Mouse (Mus musculus) lung, adult 2 months (tissue): ENCODE results near the gene Kcnd3. TPM values are rescaled to one million over a fixed set of nuclear protein-coding genes. Genes with fewer than 3 reads are reported as not detected.

Source experiments
- DNase-seq: peaks from one replicate; pipeline ENCODE4 v3.0.0; 2022
- H3K4me1 ChIP-seq: fragments of 200-500 bp; 2 replicates; pipeline ENCODE4 v1.6.1; 2011; ENCODE audit warnings: low read length; ENCODE audit not compliant: control insufficient read depth, insufficient read depth
- H3K4me3 ChIP-seq: fragments of 200-500 bp; replicated peaks from 2 replicates; pipeline ENCODE3; 2011; ENCODE audit warnings: low read depth, mild to moderate bottlenecking, control low read depth, low read length; ENCODE audit errors: extremely low read depth
- CTCF ChIP-seq: fragments of 200-500 bp; IDR thresholded peaks from 2 replicates; pipeline ENCODE4 v1.5.1; 2011; ENCODE audit warnings: mild to moderate bottlenecking, low read length, control low read depth; ENCODE audit not compliant: insufficient read depth
- POLR2A ChIP-seq: fragments of 200-500 bp; IDR thresholded peaks from 2 replicates; pipeline ENCODE4 v1.6.1; 2011; ENCODE audit warnings: low read depth, mild to moderate bottlenecking, control low read depth, low read length, borderline replicate concordance; ENCODE audit errors: extremely low read depth
- WGBS: fragments of 180-500 bp; shearing (Covaris S2); methylation state at CpG from one replicate; pipeline ENCODE4 v1.1.7; 2018; 5-methylcytosine and 5-hydroxymethylcytosine counted together
- polyA plus RNA-seq: library from polyadenylated mRNA; depleted of rRNA; stranded (reverse); fragments of >200 nt; gene quantifications from 2 replicates; pipeline ENCODE4 v1.2.3, GENCODE M21; 2012; rRNA removed

Kcnd3 gene
- polyA plus RNA-seq = 1.6 and 1.7 TPM in 2 replicates

GRCm38 (mm10) chr3:105451627-105452555 lies at the start of gene Kcnd3:
TSS of gene Kcnd3 (plus strand) at chr3:105452330.
- H3K4me3 ChIP-seq = peak within 1 kb of the TSS; percentile 34

GRCm38 (mm10) chr3:105402676-105403075 lies 49.5 kb upstream of the Kcnd3 start:
- no peak overlapping the region for H3K4me3 ChIP-seq
- no peak for DNase-seq
- H3K4me1 ChIP-seq = no peaks in the 10 kb centered on the region
- 37% methylated on average over 5 of the region's 5 CpGs for WGBS
- TF ChIP-seq CTCF (no peak), POLR2A (no peak)

More at GRCm38 (mm10) chr3:105451627-105452555, at the start of gene Kcnd3:
- H3K4me1 ChIP-seq = peaks cover 14% of the 10 kb centered on the region
- TF ChIP-seq POLR2A (no peak), CTCF (no peak)
- WGBS = 1% methylated on average over 68 of the region's 98 CpGs
- peak; percentile 18 for DNase-seq

- Histone ChIP-seq H3K4me3 (no peak overlapping the region), H3K4me1 (no peaks in the 10 kb centered on the region)
- 52% methylated on average over 5 of the region's 5 CpGs for WGBS
- DNase-seq = no peak
- no peak for TF ChIP-seq CTCF
- TF ChIP-seq POLR2A = no peak
Observed at GRCm38 (mm10) chr3:105403410-105404076, 48.6 kb upstream of the Kcnd3 start.

GRCm38 (mm10) chr3:105404077-105404446 lies 48.1 kb upstream of the Kcnd3 start:
- DNase-seq = no peak
- no peak for TF ChIP-seq CTCF
- TF ChIP-seq POLR2A = no peak
- WGBS = 39% methylated on average over 4 of the region's 4 CpGs

GRCm38 (mm10) chr3:105405516-105405915 lies 46.6 kb upstream of the Kcnd3 start:
- Histone ChIP-seq H3K4me1 (no peaks in the 10 kb centered on the region), H3K4me3 (no peak overlapping the region)
- no peak for TF ChIP-seq POLR2A
- no peak for TF ChIP-seq CTCF
- DNase-seq = no peak
- 78% methylated on average over 7 of the region's 7 CpGs for WGBS

More at GRCm38 (mm10) chr3:105404077-105404446, 48.1 kb upstream of the Kcnd3 start:
- Histone ChIP-seq H3K4me1 (no peaks in the 10 kb centered on the region), H3K4me3 (no peak overlapping the region)

GRCm38 (mm10) chr3:105406036-105406435 lies 46.1 kb upstream of the Kcnd3 start:
- 46% methylated on average over 7 of the region's 7 CpGs for WGBS
- no peaks in the 10 kb centered on the region for H3K4me1 ChIP-seq

GRCm38 (mm10) chr3:105408211-105408610 lies 43.9 kb upstream of the Kcnd3 start:
- 86% methylated on average over 3 of the region's 3 CpGs for WGBS

More at GRCm38 (mm10) chr3:105406036-105406435, 46.1 kb upstream of the Kcnd3 start:
- TF ChIP-seq POLR2A (no peak), CTCF (no peak)
- DNase-seq = no peak
- no peak overlapping the region for H3K4me3 ChIP-seq

GRCm38 (mm10) chr3:105410810-105411209 lies 41.3 kb upstream of the Kcnd3 start:
- no peak for DNase-seq
- TF ChIP-seq CTCF = no peak
- TF ChIP-seq POLR2A = no peak
- 96% methylated on average over 5 of the region's 5 CpGs for WGBS
- Histone ChIP-seq H3K4me1 (no peaks in the 10 kb centered on the region), H3K4me3 (no peak overlapping the region)

More at GRCm38 (mm10) chr3:105408211-105408610, 43.9 kb upstream of the Kcnd3 start:
- no peaks in the 10 kb centered on the region for H3K4me1 ChIP-seq
- no peak for DNase-seq
- TF ChIP-seq CTCF (no peak), POLR2A (no peak)
- no peak overlapping the region for H3K4me3 ChIP-seq

GRCm38 (mm10) chr3:105411776-105412175 lies 40.4 kb upstream of the Kcnd3 start:
- WGBS = 81% methylated on average over 4 of the region's 4 CpGs
- Histone ChIP-seq H3K4me1 (no peaks in the 10 kb centered on the region), H3K4me3 (no peak overlapping the region)
- TF ChIP-seq CTCF = no peak
- no peak for TF ChIP-seq POLR2A
- no peak for DNase-seq
